Mouse (Mus musculus): ENCODE measurements around the gene H2-K1. TPM values are rescaled to one million over a fixed set of nuclear protein-coding genes. Genes with fewer than 3 reads are reported as not detected.

The H2-K1 gene
- polyA plus RNA-seq, 1 experiment from 2014 or later: 37.4 TPM

DNA sequence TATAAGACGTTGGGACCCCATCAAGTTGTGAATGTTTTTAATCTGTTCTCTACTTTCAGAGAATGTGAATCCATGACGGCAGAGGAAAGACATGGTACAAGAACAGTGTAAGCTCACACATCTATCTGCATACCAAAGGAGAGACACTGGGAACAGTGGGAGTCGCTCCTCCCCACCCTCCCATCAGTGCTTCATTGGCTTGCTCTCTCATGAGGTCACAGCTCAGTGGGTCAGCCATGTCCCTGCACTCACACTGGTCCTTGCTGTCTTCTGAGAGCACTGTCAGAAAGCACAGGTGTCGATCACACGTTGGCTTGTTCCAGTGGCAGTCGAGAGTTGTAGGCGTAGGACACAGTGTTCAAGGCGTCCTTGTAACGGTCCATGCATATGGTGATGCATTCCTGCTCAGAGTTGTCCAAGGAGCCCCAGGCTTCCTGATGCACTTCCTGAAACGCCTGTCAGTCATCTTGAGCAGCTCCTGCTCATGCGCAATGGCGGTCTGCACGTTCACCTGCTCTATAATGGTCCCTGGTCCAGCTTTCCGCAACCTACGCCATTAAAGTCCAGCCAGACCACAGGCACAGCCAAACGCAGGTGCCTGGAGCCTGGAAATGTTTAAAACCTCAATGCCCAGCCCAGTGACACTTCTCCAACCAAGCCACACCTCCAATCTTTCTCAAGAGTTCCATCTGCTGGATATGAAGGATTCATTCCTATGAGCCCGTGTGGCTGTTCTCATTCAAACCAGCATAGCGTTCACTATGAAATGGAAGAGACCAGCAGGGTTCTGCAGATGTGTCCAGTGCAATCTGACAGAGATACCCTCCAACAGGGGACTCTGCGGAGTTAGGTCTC, 19.7 kb downstream of the H2-K1 start:
- Histone ChIP-seq H3K4me1 (replicated peaks) (peaks cover 27% of the 10 kb centered on the region), H3K4me3 (peak overlapping the region; percentile 60), H3K27me3 (peaks cover 48% of the 10 kb centered on the region), H3K36me3 (no peaks in the 10 kb centered on the region), H3K4me2 (peak overlapping the region; percentile 78), H3K27ac (peak overlapping the region; percentile 77), H3K9me3 (replicated peaks) (no peaks in the 10 kb centered on the region), H3K9ac (no peak overlapping the region)
- WGBS: 72% methylated on average over 19 of the region's 19 CpGs
- ATAC-seq (replicated peaks; ENCODE audit: insufficient number of reproducible peaks, insufficient read depth, low FRiP score, low read depth): no peak

DNA sequence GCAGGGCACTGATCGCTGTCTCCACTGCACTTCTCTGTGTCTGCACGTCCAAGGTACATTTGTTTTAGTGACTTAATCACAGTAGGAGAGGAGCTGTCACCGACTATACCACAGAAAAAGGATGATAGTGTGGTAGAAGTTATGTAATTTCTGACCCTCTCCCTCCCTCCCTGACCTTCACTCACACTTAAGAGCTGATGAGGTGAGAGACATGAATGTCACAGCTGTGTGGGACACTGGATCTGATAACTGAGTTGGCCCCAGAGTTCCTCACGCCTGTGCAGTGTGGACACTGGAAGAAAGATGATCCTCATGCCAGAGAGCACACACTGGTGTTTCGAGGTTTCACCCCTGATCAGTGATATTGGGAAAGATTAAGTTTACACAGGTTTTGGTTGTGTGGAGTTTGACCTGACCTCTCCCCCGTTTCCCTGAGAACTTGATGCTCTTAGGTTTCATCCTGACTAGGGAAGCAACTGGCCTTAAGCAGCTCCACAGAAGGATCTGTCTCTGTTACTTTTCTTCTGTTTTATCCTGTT, 20.6 kb downstream of the H2-K1 start:
- Histone ChIP-seq H3K4me2 (no peak overlapping the region), H3K9me3 (replicated peaks) (no peaks in the 10 kb centered on the region), H3K27me3 (peaks cover 48% of the 10 kb centered on the region), H3K4me1 (replicated peaks) (peaks cover 27% of the 10 kb centered on the region), H3K27ac (no peak overlapping the region), H3K36me3 (no peaks in the 10 kb centered on the region), H3K9ac (no peak overlapping the region), H3K4me3 (no peak overlapping the region)
- WGBS: 58% methylated on average over 6 of the region's 6 CpGs
- no peak for ATAC-seq (replicated peaks; ENCODE audit: insufficient number of reproducible peaks, insufficient read depth, low FRiP score, low read depth)

DNA sequence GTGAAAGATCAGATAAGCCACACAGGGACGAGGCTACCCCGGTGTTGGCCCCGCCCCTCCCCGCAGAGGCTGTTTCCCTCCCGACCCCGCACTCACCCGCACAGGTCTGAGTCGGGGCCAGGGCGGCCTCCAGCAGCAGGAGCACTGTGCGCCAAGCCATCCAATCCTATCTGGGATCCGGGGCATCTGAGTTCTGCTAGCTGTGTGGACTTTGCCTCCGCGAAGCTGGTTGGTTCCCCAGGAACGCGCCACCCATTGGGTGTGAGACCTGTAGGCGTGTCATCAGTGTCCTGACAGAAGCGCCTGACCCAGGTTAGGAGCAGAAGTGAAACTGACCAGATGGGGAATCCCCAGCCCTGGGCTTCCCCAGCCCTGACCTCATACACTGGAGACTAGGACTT, 21.5 kb downstream of the H2-K1 start:
- Histone ChIP-seq H3K27ac (no peak overlapping the region), H3K4me2 (peak overlapping the region; percentile 74), H3K9me3 (replicated peaks) (no peaks in the 10 kb centered on the region), H3K9ac (peak overlapping the region; percentile 25), H3K27me3 (peaks cover 52% of the 10 kb centered on the region), H3K36me3 (no peaks in the 10 kb centered on the region), H3K4me1 (replicated peaks) (peaks cover 27% of the 10 kb centered on the region), H3K4me3 (peak overlapping the region; percentile 48)
- ATAC-seq (replicated peaks; ENCODE audit: insufficient number of reproducible peaks, insufficient read depth, low FRiP score, low read depth): peak; percentile 54
- under 1% methylated on average over 17 of the region's 17 CpGs for WGBS

DNA sequence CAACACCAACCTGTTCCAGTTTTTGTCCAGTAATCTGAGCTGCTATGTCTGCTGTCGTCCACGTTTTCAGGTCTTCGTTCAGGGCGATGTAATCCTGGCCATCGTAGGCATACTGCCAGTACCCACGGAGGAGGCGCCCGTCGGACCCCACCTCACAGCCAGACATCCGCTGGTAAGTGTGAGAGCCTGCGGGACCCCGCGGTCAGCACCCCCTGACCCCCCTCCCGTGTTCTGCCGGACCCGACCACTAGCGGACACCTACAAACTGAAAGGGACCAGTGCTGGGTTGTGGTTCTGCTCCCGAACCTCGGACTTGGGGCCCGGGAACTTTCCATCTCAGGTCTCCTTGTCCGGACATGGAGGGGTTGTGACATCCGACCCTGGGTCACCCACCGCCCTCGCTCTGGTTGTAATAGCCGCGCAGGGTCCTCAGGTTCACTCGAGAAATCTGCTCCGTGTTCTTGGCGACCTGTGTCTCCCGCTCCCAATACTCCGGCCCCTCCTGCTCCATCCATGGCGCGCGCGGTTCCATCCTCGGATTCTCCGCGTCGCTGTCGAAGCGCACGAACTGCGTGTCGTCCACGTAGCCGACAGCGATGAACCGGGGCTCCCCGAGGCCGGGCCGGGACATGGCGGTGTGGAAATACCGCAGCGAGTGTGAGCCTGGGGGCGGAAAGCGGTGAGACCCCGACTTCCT, 22.1 kb downstream of the H2-K1 start:
- peaks cover 52% of the 10 kb centered on the region for H3K27me3 ChIP-seq
- no peak overlapping the region for H3K27ac ChIP-seq
- H3K36me3 ChIP-seq: no peaks in the 10 kb centered on the region
- WGBS: 2% methylated on average over 57 of the region's 57 CpGs
- H3K9me3 ChIP-seq (replicated peaks): no peaks in the 10 kb centered on the region
- H3K4me1 ChIP-seq (replicated peaks): peaks cover 27% of the 10 kb centered on the region
- H3K4me2 ChIP-seq: peak overlapping the region; percentile 74
- no peak for ATAC-seq (replicated peaks; ENCODE audit: insufficient number of reproducible peaks, insufficient read depth, low FRiP score, low read depth)
- H3K4me3 ChIP-seq: peak overlapping the region; percentile 48
- peak overlapping the region; percentile 25 for H3K9ac ChIP-seq

DNA sequence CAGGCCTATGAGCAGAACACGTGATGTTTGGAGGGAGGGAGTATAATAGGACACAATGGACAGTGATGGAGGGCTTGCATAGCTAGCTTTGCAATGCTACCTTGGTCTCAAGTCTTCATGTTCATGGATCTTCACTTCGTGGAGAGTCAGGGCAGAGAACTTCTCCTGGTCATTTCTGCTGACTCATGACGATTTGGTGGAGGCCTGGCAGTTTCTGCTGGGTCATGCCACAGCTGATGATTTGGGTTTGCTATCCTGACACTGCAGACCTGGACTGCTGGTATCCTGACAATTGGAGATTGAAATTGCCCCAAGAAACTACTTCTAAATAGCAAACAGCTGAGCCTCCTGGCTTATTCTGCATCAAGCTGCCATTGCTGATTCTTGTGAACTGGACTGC, 26.6 kb downstream of the H2-K1 start:
- ATAC-seq (replicated peaks; ENCODE audit: insufficient number of reproducible peaks, insufficient read depth, low FRiP score, low read depth): no peak
- Histone ChIP-seq H3K9me3 (replicated peaks) (no peaks in the 10 kb centered on the region), H3K9ac (no peak overlapping the region), H3K4me3 (no peak overlapping the region), H3K36me3 (no peaks in the 10 kb centered on the region), H3K27ac (no peak overlapping the region), H3K27me3 (peaks cover 34% of the 10 kb centered on the region), H3K4me1 (replicated peaks) (peaks cover 9% of the 10 kb centered on the region), H3K4me2 (no peak overlapping the region)
- WGBS: 58% methylated on average over 3 of the region's 3 CpGs

DNA sequence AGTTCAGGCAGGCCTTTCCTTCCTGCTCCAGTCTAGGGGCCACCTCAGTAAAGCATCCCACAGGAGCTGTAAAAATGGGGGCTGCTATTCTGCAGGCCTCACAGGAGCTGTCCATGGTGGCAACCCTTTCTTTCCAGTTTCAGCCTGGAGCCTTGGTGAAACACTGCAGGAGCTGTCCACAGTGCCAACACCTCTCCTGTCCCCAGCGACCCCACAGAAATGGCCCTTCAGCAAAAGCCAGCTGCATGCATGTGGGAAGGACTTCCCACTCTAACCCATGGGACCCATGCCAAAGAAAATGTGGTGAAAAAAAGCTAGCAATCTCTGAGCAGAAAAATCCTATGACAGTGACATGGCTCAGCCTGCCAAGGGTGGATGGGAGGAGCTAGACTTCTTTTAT, 27.5 kb downstream of the H2-K1 start:
- Histone ChIP-seq H3K27ac (no peak overlapping the region), H3K4me1 (replicated peaks) (peaks cover under 1% of the 10 kb centered on the region; the same call in 1 of the 2 replicates), H3K4me3 (no peak overlapping the region), H3K9me3 (replicated peaks) (no peaks in the 10 kb centered on the region), H3K9ac (no peak overlapping the region), H3K36me3 (no peaks in the 10 kb centered on the region), H3K4me2 (no peak overlapping the region), H3K27me3 (peaks cover 25% of the 10 kb centered on the region)
- WGBS: 6% methylated on average over 1 of the region's 1 CpGs
- ATAC-seq (replicated peaks; ENCODE audit: insufficient number of reproducible peaks, insufficient read depth, low FRiP score, low read depth): no peak

DNA sequence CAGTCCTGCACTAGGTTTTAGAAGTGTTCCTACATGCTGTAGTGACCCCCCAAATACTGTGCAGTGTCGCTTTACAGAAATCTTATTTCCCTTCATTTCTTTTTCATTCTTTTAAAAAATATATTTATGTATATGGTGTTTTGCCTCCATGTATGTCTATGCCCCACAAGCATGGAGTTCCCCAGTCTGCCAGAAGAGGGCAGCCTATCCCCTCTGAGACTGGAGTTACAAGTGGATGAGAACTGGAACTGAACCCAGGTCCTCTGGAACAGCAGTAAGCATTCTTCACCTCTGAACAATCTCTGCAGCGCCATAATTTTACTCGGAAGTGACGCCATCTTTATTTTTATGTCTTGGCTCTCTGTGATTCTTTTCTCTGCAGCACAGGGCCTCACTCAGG, 30.8 kb downstream of the H2-K1 start:
- no peak overlapping the region for H3K4me2 ChIP-seq
- ATAC-seq (replicated peaks; ENCODE audit: insufficient number of reproducible peaks, insufficient read depth, low FRiP score, low read depth): no peak
- H3K9ac ChIP-seq: no peak overlapping the region
- no peaks in the 10 kb centered on the region for H3K9me3 ChIP-seq (replicated peaks)
- H3K4me1 ChIP-seq (replicated peaks): no peaks in the 10 kb centered on the region
- 76% methylated on average over 4 of the region's 4 CpGs for WGBS
- H3K4me3 ChIP-seq: no peak overlapping the region
- no peak overlapping the region for H3K27ac ChIP-seq
- peaks cover 6% of the 10 kb centered on the region; the same call in 1 of the 2 replicates for H3K27me3 ChIP-seq
- peaks cover 10% of the 10 kb centered on the region; the same call in 1 of the 2 replicates for H3K36me3 ChIP-seq

DNA sequence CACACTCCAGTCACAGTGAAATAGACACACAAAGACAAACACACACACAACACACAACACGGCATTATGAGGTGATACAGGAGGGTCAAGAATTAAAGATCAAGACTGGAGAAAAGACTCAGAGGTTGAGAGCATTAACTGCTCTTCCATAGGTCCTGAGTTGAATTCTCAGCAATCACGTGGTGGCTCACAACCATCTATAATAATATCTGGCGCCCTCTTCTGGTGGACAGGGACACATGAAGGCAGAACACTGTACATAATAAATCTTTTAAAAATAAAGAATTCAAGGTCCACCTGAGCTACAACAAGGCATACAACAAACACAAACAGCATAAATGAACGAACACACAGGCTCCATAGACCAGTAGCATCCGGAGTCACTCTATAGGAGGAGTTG, 31.2 kb downstream of the H2-K1 start:
- Histone ChIP-seq H3K36me3 (peaks cover 13% of the 10 kb centered on the region; the same call in 1 of the 2 replicates), H3K27me3 (0 out of 2 replicates have a peak, but pooled peaks cover 2% of the 10 kb centered on the region), H3K9ac (no peak overlapping the region), H3K27ac (no peak overlapping the region), H3K9me3 (replicated peaks) (no peaks in the 10 kb centered on the region), H3K4me2 (no peak overlapping the region), H3K4me1 (replicated peaks) (no peaks in the 10 kb centered on the region), H3K4me3 (no peak overlapping the region)
- ATAC-seq (replicated peaks; ENCODE audit: insufficient number of reproducible peaks, insufficient read depth, low FRiP score, low read depth): no peak; the same call in 1 of the 2 replicates
- 31% methylated on average over 5 of the region's 5 CpGs for WGBS

DNA sequence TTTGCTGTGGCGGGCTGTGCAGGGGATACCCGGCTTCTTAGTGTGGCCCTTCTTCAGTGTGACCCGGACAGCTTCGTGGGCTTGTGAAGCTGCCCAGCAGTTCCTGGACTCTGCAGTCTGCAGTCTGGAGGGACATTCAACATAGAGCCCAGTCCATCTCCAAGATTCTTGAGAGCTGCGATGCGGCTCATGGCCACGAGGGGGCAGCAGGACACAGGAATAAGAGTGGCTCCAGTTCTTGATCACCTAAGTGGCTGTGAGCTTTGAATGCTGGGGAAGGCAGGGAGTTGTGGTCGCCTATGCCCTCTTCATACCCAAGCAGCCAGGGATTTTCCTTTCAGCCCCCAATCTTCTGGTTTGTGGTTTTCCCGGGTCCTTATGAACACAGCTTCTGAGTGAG, 31.7 kb downstream of the H2-K1 start:
- Histone ChIP-seq H3K4me2 (no peak overlapping the region), H3K9ac (no peak overlapping the region), H3K27me3 (0 out of 2 replicates have a peak, but pooled peaks cover 2% of the 10 kb centered on the region), H3K4me3 (no peak overlapping the region), H3K36me3 (peaks cover 18% of the 10 kb centered on the region; the same call in 1 of the 2 replicates), H3K9me3 (replicated peaks) (no peaks in the 10 kb centered on the region), H3K4me1 (replicated peaks) (no peaks in the 10 kb centered on the region), H3K27ac (no peak overlapping the region)
- WGBS: 0% methylated on average over 9 of the region's 9 CpGs
- peak; percentile 64; the same call in 1 of the 2 replicates for ATAC-seq (replicated peaks; ENCODE audit: insufficient number of reproducible peaks, insufficient read depth, low FRiP score, low read depth)

DNA sequence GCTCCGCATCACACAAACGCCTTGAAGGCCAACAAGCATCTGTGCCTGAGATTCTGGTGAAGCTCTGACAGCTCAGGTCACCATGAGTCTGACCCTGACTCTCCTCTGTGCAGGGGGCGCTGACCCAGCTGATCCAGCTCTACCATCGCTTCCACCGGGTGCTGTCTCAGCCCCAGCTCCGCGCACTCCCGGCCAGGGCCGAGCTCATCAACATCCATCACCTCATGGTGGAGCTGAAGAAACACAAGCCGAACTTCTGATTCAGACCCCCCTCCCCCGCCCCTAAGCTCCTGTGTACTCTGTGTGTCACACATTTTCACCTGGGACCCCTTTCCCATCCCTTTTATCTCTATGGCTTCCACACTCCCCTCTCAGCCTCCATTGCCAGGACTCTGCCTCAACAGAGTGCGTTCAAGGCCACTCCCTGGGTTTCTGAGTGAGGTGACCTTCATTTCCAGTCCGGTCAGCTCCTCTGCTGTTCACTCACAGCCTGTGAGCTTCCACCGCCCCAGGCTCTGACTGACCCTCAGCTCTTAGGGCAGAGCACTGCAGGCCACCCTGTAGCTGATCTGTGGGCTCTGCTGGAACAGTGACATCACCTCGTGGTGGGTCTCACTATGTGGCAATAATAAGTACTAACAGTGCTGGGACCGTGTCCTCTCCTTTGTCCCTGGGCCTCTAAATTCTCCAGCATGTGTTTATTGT, 34.1 kb downstream of the H2-K1 start:
- Histone ChIP-seq H3K4me3 (no peak overlapping the region), H3K4me1 (replicated peaks) (no peaks in the 10 kb centered on the region), H3K9me3 (replicated peaks) (no peaks in the 10 kb centered on the region), H3K27ac (no peak overlapping the region), H3K9ac (no peak overlapping the region), H3K4me2 (no peak overlapping the region), H3K36me3 (peaks cover 29% of the 10 kb centered on the region), H3K27me3 (0 out of 2 replicates have a peak, but pooled peaks cover 2% of the 10 kb centered on the region)
- no peak; the same call in 1 of the 2 replicates for ATAC-seq (replicated peaks; ENCODE audit: insufficient number of reproducible peaks, insufficient read depth, low FRiP score, low read depth)
- WGBS: 85% methylated on average over 16 of the region's 16 CpGs

Measured in heart, embryonic 15.5 days (tissue).